In genomic region chr9:13195268-13195667, GRCm38 (mm10) we compare ENCODE assay signal across 8 mouse cellular contexts. TPM values are rescaled to one million over a fixed set of nuclear protein-coding genes. Genes with fewer than 3 reads are reported as not detected.
DNase-seq lines count a peak whose midpoint lies in the region; ATAC-seq lines count a peak whose summit lies in the region.

No protein-coding gene starts in this region.

- H3K4me3 ChIP-seq in embryonic facial prominence, embryonic 11.5 days (ENCODE audit: low read depth, low read length), result no peak overlapping the region
- no peak overlapping the region for H3K4me3 ChIP-seq in embryonic facial prominence, embryonic 10.5 days
- no peak overlapping the region for H3K4me3 ChIP-seq in lung, embryonic 16.5 days (ENCODE audit: low read length)

- ATAC-seq in embryonic facial prominence, embryonic 11.5 days (replicated peaks; ENCODE audit: insufficient number of reproducible peaks, low FRiP score, low TSS enrichment, low read depth), result no peak
- peak; percentile 34; the same call in 1 of the 2 replicates for ATAC-seq in lung, embryonic 16.5 days (ENCODE audit: low read depth)
- ATAC-seq in megakaryocyte, adult 5-6 weeks (ENCODE audit: poor library complexity, severe bottlenecking), result no peak

- H3K9ac ChIP-seq in embryonic facial prominence, embryonic 11.5 days (replicated peaks; ENCODE audit: low read length), result no peak overlapping the region
- no peak overlapping the region for H3K9ac ChIP-seq in lung, embryonic 16.5 days (ENCODE audit: low read length)

- 0% methylated on average over 4 of the region's 4 CpGs for WGBS in embryonic facial prominence, embryonic 11.5 days
- under 1% methylated on average over 4 of the region's 4 CpGs for WGBS in embryonic facial prominence, embryonic 10.5 days
- 2% methylated on average over 4 of the region's 4 CpGs for WGBS in lung, embryonic 16.5 days

- H3K36me3 ChIP-seq in embryonic facial prominence, embryonic 11.5 days (replicated peaks; ENCODE audit: control insufficient read depth, insufficient read depth, low read depth, low read length), result no peaks in the 10 kb centered on the region
- no peaks in the 10 kb centered on the region for H3K36me3 ChIP-seq in embryonic facial prominence, embryonic 10.5 days (replicated peaks)
- no peaks in the 10 kb centered on the region for H3K36me3 ChIP-seq in lung, embryonic 16.5 days (ENCODE audit: control insufficient read depth, insufficient read depth, low read length)

- no peaks in the 10 kb centered on the region for H3K4me1 ChIP-seq in embryonic facial prominence, embryonic 11.5 days (ENCODE audit: control insufficient read depth, insufficient read depth, low read length)
- H3K4me1 ChIP-seq in embryonic facial prominence, embryonic 10.5 days, result no peaks in the 10 kb centered on the region
- H3K4me1 ChIP-seq in lung, embryonic 16.5 days (replicated peaks; ENCODE audit: control insufficient read depth, insufficient read depth, low read length), result no peaks in the 10 kb centered on the region

- no peaks in the 10 kb centered on the region for H3K27me3 ChIP-seq in embryonic facial prominence, embryonic 11.5 days (ENCODE audit: control insufficient read depth, insufficient read depth, low read length)
- H3K27me3 ChIP-seq in embryonic facial prominence, embryonic 10.5 days (replicated peaks; ENCODE audit: low read depth, poor library complexity, severe bottlenecking), result no peaks in the 10 kb centered on the region
- H3K27me3 ChIP-seq in lung, embryonic 16.5 days (ENCODE audit: control insufficient read depth, insufficient read depth, low read depth, low read length), result no peaks in the 10 kb centered on the region

- no peaks in the 10 kb centered on the region for H3K9me3 ChIP-seq in embryonic facial prominence, embryonic 11.5 days (replicated peaks; ENCODE audit: control insufficient read depth, low read length)
- no peaks in the 10 kb centered on the region for H3K9me3 ChIP-seq in embryonic facial prominence, embryonic 10.5 days
- H3K9me3 ChIP-seq in lung, embryonic 16.5 days (ENCODE audit: control insufficient read depth, low read length), result no peaks in the 10 kb centered on the region

- no peak overlapping the region for H3K27ac ChIP-seq in embryonic facial prominence, embryonic 11.5 days (replicated peaks; ENCODE audit: low read depth, low read length)
- H3K27ac ChIP-seq in embryonic facial prominence, embryonic 10.5 days (replicated peaks), result no peak overlapping the region
- H3K27ac ChIP-seq in lung, embryonic 16.5 days (ENCODE audit: low read length), result no peak overlapping the region

- peak; percentile 88 for DNase-seq in embryonic facial prominence, embryonic 11.5 days (ENCODE audit: low spot score)
- no peak for DNase-seq in embryonic facial prominence, embryonic 10.5 days (ENCODE audit: low spot score)
- DNase-seq in lung, postnatal 4 days, result no peak
- peak; percentile 53 for DNase-seq in embryo, embryonic 9.5 days (ENCODE audit: extremely low spot score)
- peak; percentile 14 for DNase-seq in layer of hippocampus, adult 9-11 months
- DNase-seq in T-cell, adult 2 months (ENCODE audit: low spot score), result no peak

- H3K4me2 ChIP-seq in embryonic facial prominence, embryonic 11.5 days (ENCODE audit: low read depth, low read length), result no peak overlapping the region
- H3K4me2 ChIP-seq in lung, embryonic 16.5 days (ENCODE audit: low read depth, low read length), result no peak overlapping the region

RNA-seq across cellular contexts. Expression of gene Jrkl, which starts 50.4 kb away (rescaled TPM):
- 8.6 and 10.2 TPM in 2 replicates for polyA plus RNA-seq in embryonic facial prominence, embryonic 11.5 days (2014; fragmentation: Nextera tagmentation; extraction: Ambion mirVana)
- 7.2 and 7.6 TPM in 2 replicates for polyA plus RNA-seq in embryonic facial prominence, embryonic 10.5 days (2016; fragmentation: Nextera tagmentation; extraction: Ambion mirVana)
- 9.3 and 11.1 TPM in 2 replicates for polyA plus RNA-seq in lung, embryonic 16.5 days (2015; fragmentation: Nextera tagmentation; extraction: Ambion mirVana)
- total RNA-seq in megakaryocyte, adult 5-6 weeks (2015), result 12.0 and 13.3 TPM in 2 replicates
- total RNA-seq in megakaryocyte, adult 5-6 weeks (2017), result 16.9 and 22.1 TPM in 2 replicates

RNA-seq across cellular contexts. Expression of gene Ccdc82, which starts 51.5 kb away (rescaled TPM):
- 7.3 and 7.7 TPM in 2 replicates for polyA plus RNA-seq in embryonic facial prominence, embryonic 11.5 days (2014; fragmentation: Nextera tagmentation; extraction: Ambion mirVana)
- polyA plus RNA-seq in embryonic facial prominence, embryonic 10.5 days (2016; fragmentation: Nextera tagmentation; extraction: Ambion mirVana), result 5.9 and 6.3 TPM in 2 replicates
- polyA plus RNA-seq in lung, embryonic 16.5 days (2015; fragmentation: Nextera tagmentation; extraction: Ambion mirVana), result 14.5 and 16.3 TPM in 2 replicates
- 38.8 and 39.7 TPM in 2 replicates for total RNA-seq in megakaryocyte, adult 5-6 weeks (2015)
- 60.1 and 67.5 TPM in 2 replicates for total RNA-seq in megakaryocyte, adult 5-6 weeks (2017)

Comparison
In these comparisons a context has a peak if more than half of its experiments do, and no peak if none do; other contexts are left out.
1. DNase-seq: peak in embryonic facial prominence, embryonic 11.5 days (single experiment), embryo, embryonic 9.5 days (single experiment) and layer of hippocampus, adult 9-11 months (single experiment); none in embryonic facial prominence, embryonic 10.5 days (single experiment), lung, postnatal 4 days (0 of 2) and T-cell, adult 2 months (single experiment).